Mouse (Mus musculus): ENCODE results near the gene Imp4.
"Not testable (repeated sequence)": the region's sequence is repeated elsewhere in the genome, so short reads cannot be mapped to it uniquely, and the experiment has no call there.

Imp4 gene

DNA sequence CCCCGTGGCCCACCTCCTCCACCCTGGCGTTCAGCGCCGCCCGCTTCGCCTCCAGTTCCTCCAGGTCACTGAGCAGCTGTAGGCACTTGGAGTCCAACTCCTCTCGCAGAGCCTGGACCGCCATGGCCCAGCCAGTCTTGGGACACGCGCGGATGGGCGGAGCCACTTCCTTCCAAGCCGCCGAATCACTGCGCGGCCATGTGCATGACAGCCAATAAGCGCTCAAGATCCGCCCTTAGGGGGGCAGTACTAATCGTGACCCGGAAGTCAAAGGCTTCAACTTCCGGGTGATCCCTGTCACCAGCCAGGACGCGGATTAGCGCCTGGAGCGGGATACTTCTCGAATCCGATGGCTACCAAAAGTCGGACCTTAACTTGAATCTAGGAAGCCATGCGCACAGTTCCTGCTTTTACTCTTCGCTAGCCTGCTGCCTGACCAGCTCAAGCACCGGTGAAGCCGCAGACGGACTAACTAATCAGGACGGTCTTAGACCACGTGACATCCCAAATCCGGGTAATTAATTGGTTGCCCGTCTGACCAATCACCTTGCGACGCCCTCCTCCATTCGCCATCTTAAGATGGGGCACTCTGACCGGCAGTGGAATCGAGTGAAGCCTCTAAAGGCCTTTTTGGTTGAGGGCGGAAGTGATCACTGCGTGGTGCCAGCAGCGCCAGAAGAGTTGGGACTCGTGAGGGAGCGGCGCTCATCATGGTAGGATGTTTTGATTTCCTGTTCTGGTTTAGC is at the start of gene Imp4, which contains the start of gene Ccdc115:
Gene Imp4 (plus strand): TSS at position 637 of the 746 bp plus-strand sequence.
Gene Ccdc115 (minus strand): TSS at position 458 of the 746 bp plus-strand sequence.
- peak; percentile 97 for DNase-seq (ENCODE audit: low read depth, low spot score)

- DNase-seq (ENCODE audit: low read depth, low spot score): no peak
Measured at GRCm38 (mm10) chr1:34396321-34396720, 43.3 kb upstream of the Imp4 start.

- DNase-seq (ENCODE audit: low read depth, low spot score): no peak
Measured at GRCm38 (mm10) chr1:34399182-34399953, 40.3 kb upstream of the Imp4 start.

- DNase-seq (ENCODE audit: low read depth, low spot score): no peak
Measured at GRCm38 (mm10) chr1:34428466-34428865, 11.2 kb upstream of the Imp4 start.

- DNase-seq (ENCODE audit: low read depth, low spot score): no peak
Measured at GRCm38 (mm10) chr1:34429281-34429680, 10.4 kb upstream of the Imp4 start.

DNA sequence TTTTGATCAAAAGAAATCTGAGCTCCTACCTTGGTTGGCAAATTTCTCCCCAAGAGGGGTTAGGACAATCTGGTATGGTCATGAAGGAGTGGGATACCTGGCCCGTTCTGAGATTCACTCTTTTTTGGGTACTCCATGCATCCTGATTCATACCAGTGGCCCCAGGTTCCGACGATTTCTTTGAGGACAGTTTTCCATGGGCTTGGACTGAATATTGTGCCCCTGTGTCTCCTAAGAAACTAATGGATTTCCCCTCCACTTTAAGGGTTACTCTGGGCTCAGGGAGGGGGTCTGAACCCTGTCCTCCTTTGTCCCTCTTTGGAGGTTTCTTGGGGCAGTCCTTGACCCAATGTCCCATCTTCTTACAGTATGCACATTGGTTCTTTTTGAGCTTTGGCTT is 8.7 kb upstream of the Imp4 start:
- DNase-seq (ENCODE audit: low read depth, low spot score): no peak

DNA sequence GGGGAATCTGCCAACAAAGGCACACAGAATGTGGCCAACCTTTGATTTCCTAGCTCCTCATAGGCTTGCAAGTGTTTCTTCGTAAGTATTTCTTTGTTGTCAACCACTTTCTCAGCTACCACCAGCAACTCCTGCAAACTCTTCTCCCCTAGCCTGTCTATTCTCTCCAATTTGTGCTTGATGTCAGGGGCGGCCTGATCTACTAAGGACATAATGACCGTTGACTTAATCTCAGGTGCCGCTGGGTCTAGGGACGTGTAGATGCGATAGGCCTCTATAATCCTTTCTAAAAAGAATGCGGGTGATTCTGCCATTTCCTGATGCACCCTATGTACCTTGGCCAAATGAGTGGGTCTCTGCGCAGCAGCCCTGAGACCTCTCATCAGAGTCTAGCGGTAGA is 8.2 kb upstream of the Imp4 start:
- DNase-seq (ENCODE audit: low read depth, low spot score): no peak

DNA sequence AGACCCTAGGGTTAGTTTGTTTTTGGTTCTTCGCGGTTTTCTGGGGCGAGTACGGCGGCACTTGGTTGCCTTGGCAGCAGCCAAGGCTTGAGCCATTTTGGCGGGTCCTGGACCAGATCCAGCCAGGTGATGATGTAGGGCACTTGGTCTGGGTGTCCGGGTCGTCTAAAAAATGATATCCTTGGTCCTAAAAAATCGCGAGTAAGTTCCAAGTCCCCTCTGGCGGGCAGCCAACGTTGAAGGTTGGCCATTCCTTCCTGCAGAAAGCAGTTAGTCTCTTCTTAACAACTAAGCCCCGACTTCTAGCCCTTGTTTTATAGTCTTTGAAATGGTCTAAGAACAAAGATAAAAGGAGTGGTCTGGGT is 7.3 kb upstream of the Imp4 start:
- no peak for DNase-seq (ENCODE audit: low read depth, low spot score)

DNA sequence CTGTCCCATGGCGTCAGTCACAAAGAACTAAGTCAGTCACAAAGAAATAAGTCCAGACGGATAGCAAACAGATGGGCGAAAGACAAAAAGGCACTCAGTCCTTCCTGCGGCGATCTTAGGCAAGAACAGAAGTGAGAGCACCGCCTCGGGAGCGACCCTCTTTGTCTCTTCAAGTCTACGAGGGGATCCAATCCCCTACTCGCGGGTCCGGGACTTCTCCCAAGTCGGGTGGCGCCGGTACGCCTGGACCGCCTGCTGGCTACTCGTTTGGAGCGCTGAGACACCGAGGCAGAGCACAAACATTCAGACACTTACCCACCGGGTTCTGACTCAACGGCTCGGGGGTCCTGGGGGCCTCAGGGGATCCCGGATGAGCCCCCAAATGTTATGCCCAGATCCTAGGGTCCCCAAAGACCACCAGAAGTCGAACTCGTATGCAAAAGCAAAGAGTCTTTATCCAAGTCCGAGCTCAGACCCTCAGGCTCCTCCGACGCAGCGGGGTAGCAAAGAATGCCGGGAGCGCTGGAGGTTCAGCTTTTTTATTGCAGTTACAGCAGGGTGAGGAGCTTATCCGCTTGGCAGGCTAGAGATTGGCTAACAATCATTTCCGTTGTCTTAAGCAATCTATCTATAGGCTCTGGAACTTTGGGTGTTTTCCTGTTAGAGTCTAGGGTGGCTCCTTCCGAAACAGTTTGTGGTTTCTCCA is 6.7 kb upstream of the Imp4 start:
- peak; percentile 37 for DNase-seq (ENCODE audit: low read depth, low spot score)

DNA sequence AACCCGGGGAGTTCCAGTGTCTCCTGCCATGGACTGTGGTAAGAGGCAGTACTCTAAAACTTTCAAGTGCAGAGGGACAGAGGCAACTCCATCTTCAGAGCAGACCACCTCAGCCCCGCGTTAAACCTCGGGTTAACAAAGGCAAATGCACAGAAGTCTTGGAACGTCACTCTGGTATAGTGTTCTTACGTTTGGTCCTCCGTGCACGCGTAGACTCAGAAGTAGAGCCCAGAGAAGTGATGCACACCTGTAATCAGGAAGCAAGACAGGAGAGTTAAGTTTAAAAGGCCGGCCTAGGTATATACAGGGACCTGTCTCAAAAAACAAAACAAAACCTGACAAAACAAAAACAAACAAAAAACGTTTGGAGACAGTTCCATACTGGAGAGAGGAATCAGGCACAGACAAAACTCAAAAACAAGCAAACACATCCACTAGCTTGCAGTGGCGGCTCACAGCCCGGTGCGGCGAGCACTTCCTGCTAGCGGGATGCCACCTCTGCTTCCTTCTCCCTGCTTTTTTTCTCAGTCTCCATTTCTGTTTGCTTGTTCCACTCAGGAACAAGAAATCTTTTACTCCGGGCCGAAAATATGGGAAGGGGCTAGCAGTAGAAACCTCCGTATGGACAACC is 5.6 kb upstream of the Imp4 start:
- DNase-seq (ENCODE audit: low read depth, low spot score): peak; percentile 22

- DNase-seq (ENCODE audit: low read depth, low spot score): peak; percentile 84
Measured at GRCm38 (mm10) chr1:34434660-34435160, 4.9 kb upstream of the Imp4 start.

GRCm38 (mm10) chr1:34435371-34436120 is 4.1 kb upstream of the Imp4 start:
- DNase-seq (ENCODE audit: low read depth, low spot score): no peak

GRCm38 (mm10) chr1:34436374-34436773 is 3.3 kb upstream of the Imp4 start:
- no peak for DNase-seq (ENCODE audit: low read depth, low spot score)

DNA sequence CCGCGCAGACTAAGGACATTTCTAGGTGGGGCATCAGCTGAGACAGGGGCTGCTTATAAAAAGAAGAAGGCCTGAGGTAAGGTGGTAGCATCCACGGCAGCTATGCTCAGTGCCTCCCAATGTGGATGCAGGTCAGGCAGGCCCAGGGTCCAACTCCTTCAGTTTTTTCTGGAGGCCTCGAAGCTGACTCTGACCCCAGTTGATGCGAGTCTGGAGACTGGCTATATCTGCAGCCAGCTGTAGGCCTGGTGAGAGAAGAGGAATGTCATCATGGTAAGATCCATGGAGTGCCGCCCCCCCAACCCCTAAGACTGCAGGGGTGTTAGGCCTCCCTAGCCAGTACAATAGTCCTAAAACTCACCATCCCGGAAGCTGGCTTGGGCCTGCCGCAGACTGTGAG is 2.3 kb upstream of the Imp4 start:
- not testable (repeated sequence) for DNase-seq (ENCODE audit: low read depth, low spot score)

GRCm38 (mm10) chr1:34438381-34439051 is 1.1 kb upstream of the Imp4 start:
- DNase-seq (ENCODE audit: low read depth, low spot score): no peak

GRCm38 (mm10) chr1:34439961-34440630 is 445 bp downstream of the Imp4 start:
- DNase-seq (ENCODE audit: low read depth, low spot score): no peak

DNA sequence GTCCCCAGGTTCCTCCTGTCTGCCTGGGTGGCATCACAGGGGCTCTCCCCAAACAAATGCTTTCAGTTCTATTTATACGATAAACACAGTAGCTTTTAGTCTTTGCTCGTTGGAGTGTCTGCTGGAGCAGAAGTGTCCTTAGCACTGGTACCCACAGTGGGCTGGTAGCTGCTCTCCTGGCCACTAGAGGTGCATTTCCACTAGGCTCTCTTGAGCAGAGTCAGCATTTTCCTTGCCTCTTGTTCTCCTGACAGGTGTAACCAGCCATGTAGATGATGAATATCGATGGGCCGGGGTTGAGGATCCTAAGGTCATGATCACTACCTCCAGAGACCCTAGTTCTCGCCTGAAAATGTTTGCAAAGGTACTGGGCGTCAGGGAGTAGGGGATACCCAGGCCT is 3.5 kb downstream of the Imp4 start:
- no peak for DNase-seq (ENCODE audit: low read depth, low spot score)

GRCm38 (mm10) chr1:34458431-34458830 is 18.8 kb downstream of the Imp4 start:
- no peak for DNase-seq (ENCODE audit: low read depth, low spot score)

- DNase-seq (ENCODE audit: low read depth, low spot score): peak; percentile 77
Measured at GRCm38 (mm10) chr1:34459284-34460060, 19.8 kb downstream of the Imp4 start, which contains the start of gene Ptpn18. Gene Ptpn18 (plus strand): TSS chr1:34459762.

Data from embryo, embryonic 11.5 days (tissue).